Mouse (Mus musculus) urinary bladder, adult 2 months (tissue): Measurements from ENCODE around the gene Uimc1. TPM values are rescaled to one million over a fixed set of nuclear protein-coding genes. Genes with fewer than 3 reads are reported as not detected.

ENCODE experiments used
- DNase-seq: peaks from one replicate; pipeline ENCODE4 v3.0.0; 2022; ENCODE audit warnings: low spot score
- polyA plus RNA-seq: library from polyadenylated mRNA; depleted of rRNA; stranded (reverse); fragments of >200 nt; gene quantifications from 2 replicates; pipeline ENCODE4 v1.2.3, GENCODE M21; 2012; rRNA removed

Uimc1 gene
- polyA plus RNA-seq, 1 experiment, result 30.8 TPM

GRCm38 (mm10) chr13:54995161-54995560, 104.9 kb downstream of the Uimc1 start:
- no peak for DNase-seq

- DNase-seq, result no peak
Observed at GRCm38 (mm10) chr13:54994576-54994975, 105.5 kb downstream of the Uimc1 start.

GRCm38 (mm10) chr13:54992215-54992614, 107.9 kb downstream of the Uimc1 start:
- DNase-seq, result no peak

- no peak for DNase-seq
Observed at GRCm38 (mm10) chr13:54988181-54988760, 111.8 kb downstream of the Uimc1 start.

GRCm38 (mm10) chr13:54987405-54987804, 112.7 kb downstream of the Uimc1 start:
- DNase-seq, result no peak

- no peak for DNase-seq
Observed at GRCm38 (mm10) chr13:54983614-54984013, 116.5 kb downstream of the Uimc1 start.

GRCm38 (mm10) chr13:54983001-54983400, 117.1 kb downstream of the Uimc1 start:
- DNase-seq, result no peak

- no peak for DNase-seq
Observed at GRCm38 (mm10) chr13:54980957-54981356, 119.1 kb downstream of the Uimc1 start.

- no peak for DNase-seq
Observed at GRCm38 (mm10) chr13:54978804-54979203, 121.3 kb downstream of the Uimc1 start.

Other genes with a start within 250 kb of the Uimc1 start
- 26.9 and 39.1 TPM in 2 replicates for gene Unc5a, start 150.9 kb downstream of the Uimc1 start, polyA plus RNA-seq
- gene Hk3, start 78.9 kb downstream of the Uimc1 start, polyA plus RNA-seq, result 2.8 and 4.4 TPM in 2 replicates
- 30.0 and 34.6 TPM in 2 replicates for gene Zfp346, start 5.0 kb upstream of the Uimc1 start, polyA plus RNA-seq
- not detected in 2 replicates for gene Gm17617, start 33.2 kb upstream of the Uimc1 start, polyA plus RNA-seq
- 0.15 and 0.66 TPM in 2 replicates for gene Fgfr4, start 52.3 kb upstream of the Uimc1 start, polyA plus RNA-seq
- gene Nsd1, start 109.5 kb upstream of the Uimc1 start, polyA plus RNA-seq, result 25.8 and 32.1 TPM in 2 replicates
- gene Prelid1, start 220.2 kb upstream of the Uimc1 start, polyA plus RNA-seq, result 168 and 176 TPM in 2 replicates
- gene Rab24, start 221.6 kb upstream of the Uimc1 start, polyA plus RNA-seq, result 100.0 and 134 TPM in 2 replicates
- 1.3 and 1.9 TPM in 2 replicates for gene Mxd3, start 229.5 kb upstream of the Uimc1 start, polyA plus RNA-seq